Mouse (Mus musculus) lung, postnatal 0 days (tissue): ENCODE measurements around the gene Cacnb2.

ENCODE experiments used
- CTCF ChIP-seq: IDR thresholded peaks from 2 replicates; pipeline ENCODE4 v1.5.1; 2016; ENCODE audit warnings: antibody characterized with exemption, mild to moderate bottlenecking
- EP300 ChIP-seq: IDR thresholded peaks from 2 replicates; pipeline ENCODE4 v1.6.1; 2016; ENCODE audit warnings: antibody characterized with exemption, mild to moderate bottlenecking, control low read depth

- TF ChIP-seq CTCF (no peak), EP300 (no peak)
Observed at GRCm38 (mm10) chr2:14829451-14829850, 226.6 kb downstream of the Cacnb2 start.
